Mouse (Mus musculus) testis, adult 2 months (tissue): ENCODE results near the gene Hyal1.

ENCODE experiments used
- CTCF ChIP-seq: fragments of 200-500 bp; IDR thresholded peaks from 2 replicates; pipeline ENCODE4 v1.5.1; 2012; ENCODE audit warnings: low read depth, mild to moderate bottlenecking, inconsistent platforms, low read length, moderate library complexity; ENCODE audit not compliant: control insufficient read depth, insufficient read depth, insufficient replicate concordance
- POLR2A ChIP-seq: fragments of 200-500 bp; IDR thresholded peaks from 2 replicates; pipeline ENCODE4 v1.6.1; 2012; ENCODE audit warnings: low read depth, mild to moderate bottlenecking, inconsistent platforms, low read length, moderate library complexity; ENCODE audit not compliant: control insufficient read depth

- TF ChIP-seq POLR2A = no peak
- no peak for TF ChIP-seq CTCF
Observed at GRCm38 (mm10) chr9:107547957-107548356, 28.8 kb upstream of the Hyal1 start.
